Mouse (Mus musculus): Measurements from ENCODE around the gene Pawr. TPM values are rescaled to one million over a fixed set of nuclear protein-coding genes. Genes with fewer than 3 reads are reported as not detected.

Gene Pawr
- total RNA-seq, 2 experiments from 2014 or later: 4.4 to 4.8 TPM

GRCm38 (mm10) chr10:108391370-108391902 lies 59.5 kb downstream of the Pawr start:
- no peak for DNase-seq

GRCm38 (mm10) chr10:108392151-108392550 lies 60.2 kb downstream of the Pawr start:
- DNase-seq: no peak

GRCm38 (mm10) chr10:108394306-108394705 lies 62.4 kb downstream of the Pawr start:
- DNase-seq: no peak

- DNase-seq: no peak
Observed at GRCm38 (mm10) chr10:108395229-108395628, 63.3 kb downstream of the Pawr start.

DNA sequence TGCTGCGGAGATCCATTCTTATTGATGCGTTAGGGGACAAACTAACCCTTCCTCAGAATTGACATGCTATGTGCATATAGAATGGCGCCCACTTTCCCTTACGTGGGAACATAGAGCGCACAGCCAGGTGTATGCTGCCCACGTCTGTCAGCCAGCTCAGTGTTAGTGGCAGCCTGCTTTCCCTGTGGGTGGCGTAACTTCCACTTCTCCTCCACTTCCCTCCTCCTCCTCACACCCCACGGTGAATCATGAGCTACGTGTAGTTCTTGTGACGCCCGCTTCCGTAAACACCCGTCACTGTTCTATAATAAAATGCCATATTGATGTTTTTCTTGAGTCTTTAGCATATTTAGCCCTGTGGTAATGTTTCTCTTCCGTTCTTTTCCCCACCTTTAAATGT lies 63.7 kb downstream of the Pawr start:
- DNase-seq: no peak

DNA sequence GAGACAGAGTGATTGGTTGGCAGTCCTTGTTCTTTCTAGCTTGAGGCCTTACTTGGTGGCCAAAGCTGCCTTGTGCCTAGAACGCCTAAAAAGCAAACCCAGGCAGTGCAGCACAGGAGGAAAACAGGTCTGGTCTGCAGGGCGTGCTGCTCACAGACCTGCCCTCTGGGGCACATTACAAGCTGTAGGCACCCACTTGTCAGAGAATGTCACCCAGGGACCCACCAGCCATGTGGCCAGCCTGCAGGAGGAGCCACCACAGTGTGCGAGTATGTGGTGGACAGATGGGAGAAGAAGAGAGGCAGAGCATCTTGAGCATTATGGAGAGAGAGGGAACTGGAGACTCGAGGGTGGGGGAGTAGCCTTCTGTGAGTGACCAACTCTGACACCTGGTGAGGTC lies 70.8 kb downstream of the Pawr start:
- DNase-seq: no peak

GRCm38 (mm10) chr10:108403366-108403865 lies 71.5 kb downstream of the Pawr start:
- DNase-seq: no peak

DNA sequence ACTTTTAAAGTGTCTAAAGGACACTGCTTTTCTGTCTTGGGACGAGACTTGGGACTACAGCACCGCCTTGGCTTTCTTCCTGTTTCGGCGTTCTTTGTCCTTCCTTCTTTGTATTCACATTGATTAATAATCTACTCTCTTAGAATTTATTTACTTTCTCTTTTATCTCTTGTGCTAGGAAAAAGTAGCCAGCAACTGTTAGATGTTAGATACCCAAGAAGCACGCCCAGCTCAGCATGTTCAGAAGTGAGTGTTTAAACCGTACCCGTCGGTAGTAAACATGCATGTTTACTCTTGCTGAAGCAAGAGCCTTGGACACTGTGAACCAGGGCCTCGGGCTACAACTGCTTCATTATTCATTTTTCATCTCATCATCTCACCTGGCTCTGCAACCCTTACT lies 72.2 kb downstream of the Pawr start:
- DNase-seq: no peak

GRCm38 (mm10) chr10:108405076-108405475 lies 73.2 kb downstream of the Pawr start:
- DNase-seq: no peak

GRCm38 (mm10) chr10:108405931-108406330 lies 74.0 kb downstream of the Pawr start:
- DNase-seq: no peak

DNA sequence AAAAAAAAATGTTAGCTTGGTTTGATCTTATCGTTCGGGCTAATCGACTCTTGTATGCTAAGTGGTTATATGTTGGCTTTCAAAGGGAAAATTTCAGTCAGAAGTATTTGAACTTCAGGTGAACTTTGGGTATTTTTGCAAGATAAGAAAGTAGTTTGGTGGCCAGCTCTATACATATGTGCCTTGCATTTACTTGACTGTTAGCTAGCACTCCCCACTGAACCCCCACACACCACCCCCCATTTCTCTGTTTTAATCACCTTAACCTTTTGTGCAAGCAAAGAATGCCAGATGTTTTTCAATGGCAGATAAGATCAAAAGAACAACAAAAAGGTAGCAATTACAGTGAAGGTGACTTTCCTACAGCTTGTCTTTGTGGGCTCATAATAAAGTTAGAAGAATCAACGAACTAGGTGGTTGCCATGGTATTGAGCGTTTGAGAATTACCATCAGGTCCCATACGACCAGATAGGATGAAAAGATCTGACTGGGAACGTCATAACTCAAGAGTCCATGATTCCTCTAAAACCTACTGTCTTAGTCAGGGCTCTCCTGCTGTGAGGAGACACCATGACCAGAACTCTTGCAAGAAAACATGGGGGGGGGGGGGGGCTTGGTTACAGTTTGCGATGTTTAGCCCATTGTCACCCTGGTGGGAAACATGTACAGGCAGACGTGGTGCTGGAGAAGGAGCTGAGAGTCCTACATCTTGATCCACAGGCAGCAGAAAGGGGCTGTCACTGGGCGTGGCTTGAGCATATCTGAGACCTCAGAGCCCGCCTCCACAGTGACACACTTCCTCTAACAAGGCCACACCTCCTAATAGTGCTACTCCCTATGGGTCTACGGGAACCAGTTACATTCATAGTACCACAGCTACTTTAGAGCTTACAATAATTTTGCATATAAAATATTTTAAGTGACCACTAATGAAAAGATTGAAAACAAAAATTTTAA lies 75.2 kb downstream of the Pawr start:
- no peak for DNase-seq

- no peak for DNase-seq
Observed at GRCm38 (mm10) chr10:108408025-108408424, 76.1 kb downstream of the Pawr start.

DNA sequence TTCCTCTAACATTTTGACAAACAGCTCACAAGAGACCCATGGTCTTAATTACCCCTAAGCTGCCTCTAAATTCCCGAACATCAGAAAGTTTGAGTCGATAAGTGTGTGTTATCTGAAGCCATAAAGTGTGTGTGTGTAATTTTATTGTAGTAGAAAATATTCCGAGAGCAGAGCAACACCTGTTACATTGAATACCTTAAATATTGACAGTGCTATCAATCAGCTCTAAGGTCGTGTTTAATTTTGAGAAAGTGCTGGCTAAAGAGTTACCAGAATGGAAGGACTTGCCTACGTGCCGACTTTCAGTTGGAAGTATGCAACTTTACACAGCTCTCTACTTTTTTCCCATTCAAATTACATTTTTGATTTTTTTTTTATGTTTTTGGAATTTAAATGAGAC lies 76.5 kb downstream of the Pawr start:
- no peak for DNase-seq

GRCm38 (mm10) chr10:108408986-108409385 lies 77.1 kb downstream of the Pawr start:
- DNase-seq: no peak

DNA sequence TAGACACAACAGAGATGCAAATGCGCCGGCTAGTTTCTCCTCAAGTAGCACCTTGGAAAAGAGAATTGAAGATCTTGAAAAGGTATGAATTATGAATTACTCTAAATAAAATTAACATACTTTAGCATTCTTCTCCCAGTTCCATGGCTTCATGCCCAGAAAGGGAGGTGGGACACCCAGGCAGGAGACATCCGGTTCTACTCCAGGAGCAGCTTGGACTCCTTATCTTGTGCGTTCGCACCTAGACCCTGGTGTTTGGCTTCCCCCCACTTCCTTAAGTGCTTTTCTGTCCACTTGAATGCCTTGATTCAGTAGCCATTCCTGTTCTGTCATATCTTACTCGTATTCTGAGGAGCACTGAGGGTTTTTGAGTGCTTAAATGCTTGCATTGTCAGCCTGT lies 77.6 kb downstream of the Pawr start:
- DNase-seq: no peak

GRCm38 (mm10) chr10:108414936-108415635 lies 83.2 kb downstream of the Pawr start:
- no peak for DNase-seq

- no peak for DNase-seq
Observed at GRCm38 (mm10) chr10:108417448-108417847, 85.5 kb downstream of the Pawr start.

- DNase-seq: no peak
Observed at GRCm38 (mm10) chr10:108430553-108430952, 98.6 kb downstream of the Pawr start.

DNA sequence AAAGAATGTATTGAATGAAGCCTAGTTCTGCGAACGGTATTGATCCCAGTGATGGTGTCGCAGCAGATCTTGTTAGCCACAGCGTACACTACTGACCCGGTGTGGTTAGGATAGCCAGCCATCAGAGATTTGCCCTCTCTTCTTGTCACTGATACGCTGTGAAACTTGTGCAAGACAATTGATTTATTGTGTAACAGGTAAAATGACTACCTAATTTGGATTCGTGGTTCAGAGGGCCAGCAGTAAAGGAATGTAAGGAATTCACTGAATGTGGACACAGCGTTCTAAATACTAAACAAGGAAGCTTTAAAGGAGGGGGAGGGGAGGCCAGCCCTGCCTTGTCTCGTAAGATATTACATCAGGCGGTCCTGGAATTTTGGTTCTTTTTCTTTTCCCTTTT lies 100.3 kb downstream of the Pawr start:
- no peak for DNase-seq

DNA sequence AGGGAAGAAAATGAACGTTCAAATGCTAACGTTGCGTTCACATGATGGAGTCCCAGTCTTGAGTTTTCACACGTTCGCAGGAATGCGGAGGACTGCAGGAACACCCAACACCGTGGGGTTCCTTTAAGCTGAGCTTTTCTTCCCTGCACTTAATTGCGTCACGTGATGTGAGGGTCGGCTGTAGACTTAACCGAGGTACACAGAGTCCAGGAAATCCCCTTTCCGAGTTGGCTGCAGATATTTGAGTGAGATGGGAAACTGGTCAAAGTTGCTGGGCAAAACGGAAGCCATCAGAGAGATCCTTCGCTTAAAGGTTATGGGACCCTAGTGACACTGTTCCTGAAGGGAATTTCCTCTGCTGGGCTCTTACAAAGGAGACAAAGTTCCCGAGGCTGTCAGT lies 102.1 kb downstream of the Pawr start:
- DNase-seq: peak in 1 of 2 experiments; percentile 30

DNA sequence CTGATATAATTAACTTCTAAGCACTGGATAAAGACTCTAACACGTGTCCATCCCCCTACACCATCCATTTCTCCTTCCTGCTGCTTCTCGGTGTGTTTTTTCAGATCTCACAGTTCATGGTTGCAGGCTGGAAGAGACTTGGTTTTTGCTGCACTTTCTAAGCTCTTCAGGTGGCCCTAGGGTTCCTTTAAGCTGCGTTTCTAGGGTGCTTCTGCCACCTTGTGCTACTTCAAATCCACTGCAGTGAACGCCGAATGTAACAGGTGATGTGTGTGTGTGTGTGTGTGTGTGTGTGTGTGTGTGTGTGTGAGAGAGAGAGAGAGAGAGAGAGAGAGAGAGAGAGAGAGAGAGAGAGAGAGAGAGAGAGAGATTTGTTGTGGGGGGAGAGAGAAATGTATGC lies 103.7 kb downstream of the Pawr start:
- no peak for DNase-seq

DNA sequence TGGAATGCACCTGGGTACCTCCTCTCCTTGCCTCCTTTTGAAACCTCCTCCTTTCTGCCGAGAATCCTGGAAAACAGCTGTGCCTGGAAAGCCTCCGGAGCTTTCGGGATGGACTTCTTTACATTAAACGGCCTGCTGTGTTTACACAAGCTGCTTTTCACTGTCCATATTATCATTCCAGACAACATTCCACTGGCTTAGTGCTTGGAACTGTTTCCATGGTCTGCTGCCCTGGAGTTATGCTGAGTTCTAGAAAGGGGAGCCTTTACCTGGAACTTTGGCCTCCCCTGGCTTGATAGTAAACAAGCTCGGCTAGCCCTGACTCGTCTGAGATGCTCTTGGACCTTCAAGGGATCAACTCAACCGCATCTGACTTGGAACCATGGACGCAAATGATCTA lies 104.4 kb downstream of the Pawr start:
- no peak for DNase-seq

DNA sequence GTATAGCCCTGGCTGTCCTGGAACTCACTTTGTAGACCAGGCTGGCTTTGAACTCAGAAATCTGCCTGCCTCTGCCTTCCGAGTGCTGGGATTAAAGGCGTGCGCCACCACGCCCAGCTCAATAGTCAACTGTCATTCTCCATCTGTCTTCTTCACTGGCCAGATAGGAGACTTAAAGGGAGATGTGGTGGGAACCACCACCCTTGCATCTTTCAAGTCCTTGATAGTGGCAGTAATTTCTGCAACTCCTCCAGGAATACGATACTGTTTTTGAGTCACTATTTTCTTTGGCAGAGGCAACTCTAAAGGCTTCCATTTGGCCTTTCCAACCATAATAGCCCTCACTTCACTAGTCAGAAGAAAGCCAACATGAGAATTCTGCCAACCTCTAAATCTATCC lies 108.3 kb downstream of the Pawr start:
- peak; percentile 22 to 41 for DNase-seq

Data from heart, adult 18-20 months (tissue).